Mouse (Mus musculus): ENCODE measurements around the gene Slc12a5. TPM values are rescaled to one million over a fixed set of nuclear protein-coding genes. Genes with fewer than 3 reads are reported as not detected.

The Slc12a5 gene
- polyA plus RNA-seq, 1 experiment from 2014 or later, result 57.7 TPM

GRCm38 (mm10) chr2:164955725-164956124, 4.9 kb upstream of the Slc12a5 start:
- Histone ChIP-seq H3K36me3 (ENCODE audit: control insufficient read depth, insufficient read depth, low read length) (no peaks in the 10 kb centered on the region), H3K4me3 (ENCODE audit: low read depth, low read length) (no peak overlapping the region), H3K27me3 (ENCODE audit: control insufficient read depth, insufficient read depth, low read depth, low read length) (peaks cover 9% of the 10 kb centered on the region), H3K9me3 (replicated peaks; ENCODE audit: control insufficient read depth, low read length, poor library complexity, severe bottlenecking) (no peaks in the 10 kb centered on the region; the same call in 1 of the 2 replicates), H3K9ac (ENCODE audit: low read depth, low read length) (no peak overlapping the region), H3K4me1 (ENCODE audit: control insufficient read depth, insufficient read depth, low read length) (peaks cover 11% of the 10 kb centered on the region; the same call in 1 of the 2 replicates), H3K27ac (ENCODE audit: low read length) (no peak overlapping the region), H3K4me2 (ENCODE audit: low read length) (no peak overlapping the region)
- 71% methylated on average over 4 of the region's 4 CpGs for WGBS
- ATAC-seq, result no peak

GRCm38 (mm10) chr2:164956195-164956594, 4.4 kb upstream of the Slc12a5 start:
- H3K27ac ChIP-seq (ENCODE audit: low read length), result no peak overlapping the region
- no peak overlapping the region for H3K9ac ChIP-seq (ENCODE audit: low read depth, low read length)
- peaks cover 4% of the 10 kb centered on the region for H3K27me3 ChIP-seq (ENCODE audit: control insufficient read depth, insufficient read depth, low read depth, low read length)
- H3K36me3 ChIP-seq (ENCODE audit: control insufficient read depth, insufficient read depth, low read length), result no peaks in the 10 kb centered on the region
- no peak for ATAC-seq
- H3K4me2 ChIP-seq (ENCODE audit: low read length), result no peak overlapping the region
- no peak overlapping the region for H3K4me3 ChIP-seq (ENCODE audit: low read depth, low read length)
- WGBS, result 73% methylated on average over 5 of the region's 5 CpGs
- H3K4me1 ChIP-seq (ENCODE audit: control insufficient read depth, insufficient read depth, low read length), result peaks cover 11% of the 10 kb centered on the region; the same call in 1 of the 2 replicates
- H3K9me3 ChIP-seq (replicated peaks; ENCODE audit: control insufficient read depth, low read length, poor library complexity, severe bottlenecking), result no peaks in the 10 kb centered on the region; the same call in 1 of the 2 replicates

- no peaks in the 10 kb centered on the region for H3K36me3 ChIP-seq (ENCODE audit: control insufficient read depth, insufficient read depth, low read length)
- no peak overlapping the region for H3K4me2 ChIP-seq (ENCODE audit: low read length)
- H3K4me3 ChIP-seq (ENCODE audit: low read depth, low read length), result no peak overlapping the region
- H3K4me1 ChIP-seq (ENCODE audit: control insufficient read depth, insufficient read depth, low read length), result peaks cover 19% of the 10 kb centered on the region
- no peak overlapping the region for H3K27ac ChIP-seq (ENCODE audit: low read length)
- WGBS, result 63% methylated on average over 9 of the region's 9 CpGs
- H3K27me3 ChIP-seq (ENCODE audit: control insufficient read depth, insufficient read depth, low read depth, low read length), result no peaks in the 10 kb centered on the region
- no peak overlapping the region for H3K9ac ChIP-seq (ENCODE audit: low read depth, low read length)
- no peak for ATAC-seq
- H3K9me3 ChIP-seq (replicated peaks; ENCODE audit: control insufficient read depth, low read length, poor library complexity, severe bottlenecking), result no peaks in the 10 kb centered on the region; the same call in 1 of the 2 replicates
Observed at GRCm38 (mm10) chr2:164957548-164958315, 2.9 kb upstream of the Slc12a5 start.

GRCm38 (mm10) chr2:164961506-164962182, 1.0 kb downstream of the Slc12a5 start:
- Histone ChIP-seq H3K4me2 (ENCODE audit: low read length) (peak overlapping the region; percentile 55), H3K27me3 (ENCODE audit: control insufficient read depth, insufficient read depth, low read depth, low read length) (no peaks in the 10 kb centered on the region), H3K36me3 (ENCODE audit: control insufficient read depth, insufficient read depth, low read length) (no peaks in the 10 kb centered on the region), H3K4me1 (ENCODE audit: control insufficient read depth, insufficient read depth, low read length) (peaks cover 44% of the 10 kb centered on the region), H3K27ac (ENCODE audit: low read length) (peak overlapping the region; percentile 74), H3K9ac (ENCODE audit: low read depth, low read length) (peak overlapping the region; percentile 64), H3K9me3 (replicated peaks; ENCODE audit: control insufficient read depth, low read length, poor library complexity, severe bottlenecking) (no peaks in the 10 kb centered on the region), H3K4me3 (ENCODE audit: low read depth, low read length) (peak overlapping the region; percentile 58)
- WGBS, result 7% methylated on average over 17 of the region's 17 CpGs
- ATAC-seq, result no peak

GRCm38 (mm10) chr2:164962183-164962580, 1.6 kb downstream of the Slc12a5 start:
- Histone ChIP-seq H3K9me3 (replicated peaks; ENCODE audit: control insufficient read depth, low read length, poor library complexity, severe bottlenecking) (no peaks in the 10 kb centered on the region), H3K36me3 (ENCODE audit: control insufficient read depth, insufficient read depth, low read length) (no peaks in the 10 kb centered on the region), H3K27ac (ENCODE audit: low read length) (no peak overlapping the region), H3K4me2 (ENCODE audit: low read length) (peak overlapping the region; percentile 55), H3K9ac (ENCODE audit: low read depth, low read length) (no peak overlapping the region), H3K4me1 (ENCODE audit: control insufficient read depth, insufficient read depth, low read length) (peaks cover 50% of the 10 kb centered on the region), H3K4me3 (ENCODE audit: low read depth, low read length) (peak overlapping the region; percentile 58; the same call in 1 of the 2 replicates), H3K27me3 (ENCODE audit: control insufficient read depth, insufficient read depth, low read depth, low read length) (0 out of 2 replicates have a peak, but pooled peaks cover 3% of the 10 kb centered on the region)
- no peak for ATAC-seq
- 46% methylated on average over 7 of the region's 7 CpGs for WGBS

- peak; percentile 70 for ATAC-seq
- Histone ChIP-seq H3K4me1 (ENCODE audit: control insufficient read depth, insufficient read depth, low read length) (peaks cover 58% of the 10 kb centered on the region), H3K4me2 (ENCODE audit: low read length) (peak overlapping the region; percentile 56), H3K9ac (ENCODE audit: low read depth, low read length) (peak overlapping the region; percentile 33), H3K4me3 (ENCODE audit: low read depth, low read length) (peak overlapping the region; percentile 25), H3K36me3 (ENCODE audit: control insufficient read depth, insufficient read depth, low read length) (no peaks in the 10 kb centered on the region), H3K27me3 (ENCODE audit: control insufficient read depth, insufficient read depth, low read depth, low read length) (0 out of 2 replicates have a peak, but pooled peaks cover 3% of the 10 kb centered on the region), H3K27ac (ENCODE audit: low read length) (peak overlapping the region; percentile 95), H3K9me3 (replicated peaks; ENCODE audit: control insufficient read depth, low read length, poor library complexity, severe bottlenecking) (no peaks in the 10 kb centered on the region)
- WGBS, result 4% methylated on average over 9 of the region's 9 CpGs
Observed at GRCm38 (mm10) chr2:164964242-164964894, 3.8 kb downstream of the Slc12a5 start.

- WGBS, result 95% methylated on average over 1 of the region's 1 CpGs
- Histone ChIP-seq H3K4me2 (ENCODE audit: low read length) (peak overlapping the region; percentile 56), H3K9me3 (replicated peaks; ENCODE audit: control insufficient read depth, low read length, poor library complexity, severe bottlenecking) (no peaks in the 10 kb centered on the region), H3K27ac (ENCODE audit: low read length) (peak overlapping the region; percentile 95), H3K36me3 (ENCODE audit: control insufficient read depth, insufficient read depth, low read length) (no peaks in the 10 kb centered on the region), H3K4me1 (ENCODE audit: control insufficient read depth, insufficient read depth, low read length) (peaks cover 64% of the 10 kb centered on the region), H3K9ac (ENCODE audit: low read depth, low read length) (no peak overlapping the region; the same call in 1 of the 2 replicates), H3K27me3 (ENCODE audit: control insufficient read depth, insufficient read depth, low read depth, low read length) (0 out of 2 replicates have a peak, but pooled peaks cover 3% of the 10 kb centered on the region), H3K4me3 (ENCODE audit: low read depth, low read length) (peak overlapping the region; percentile 25; the same call in 1 of the 2 replicates)
- no peak for ATAC-seq
Observed at GRCm38 (mm10) chr2:164964981-164965380, 4.4 kb downstream of the Slc12a5 start.

- 0 out of 2 replicates have a peak, but pooled peaks cover 3% of the 10 kb centered on the region for H3K27me3 ChIP-seq (ENCODE audit: control insufficient read depth, insufficient read depth, low read depth, low read length)
- no peak overlapping the region for H3K4me3 ChIP-seq (ENCODE audit: low read depth, low read length)
- no peak for ATAC-seq
- H3K4me1 ChIP-seq (ENCODE audit: control insufficient read depth, insufficient read depth, low read length), result peaks cover 75% of the 10 kb centered on the region
- no peak overlapping the region for H3K9ac ChIP-seq (ENCODE audit: low read depth, low read length)
- no peaks in the 10 kb centered on the region for H3K36me3 ChIP-seq (ENCODE audit: control insufficient read depth, insufficient read depth, low read length)
- H3K9me3 ChIP-seq (replicated peaks; ENCODE audit: control insufficient read depth, low read length, poor library complexity, severe bottlenecking), result no peaks in the 10 kb centered on the region
- no peak overlapping the region for H3K27ac ChIP-seq (ENCODE audit: low read length)
- WGBS, result 31% methylated on average over 8 of the region's 8 CpGs
- H3K4me2 ChIP-seq (ENCODE audit: low read length), result no peak overlapping the region
Observed at GRCm38 (mm10) chr2:164966381-164966780, 5.8 kb downstream of the Slc12a5 start.
